Mouse (Mus musculus): ENCODE measurements at regions not wholly inside any gene's neighbourhood (a gene's known extent, or its start where the extent isn't known, plus 50 kb on each side); places are given as distances from the start of the nearest gene placed in this dataset.

DNA sequence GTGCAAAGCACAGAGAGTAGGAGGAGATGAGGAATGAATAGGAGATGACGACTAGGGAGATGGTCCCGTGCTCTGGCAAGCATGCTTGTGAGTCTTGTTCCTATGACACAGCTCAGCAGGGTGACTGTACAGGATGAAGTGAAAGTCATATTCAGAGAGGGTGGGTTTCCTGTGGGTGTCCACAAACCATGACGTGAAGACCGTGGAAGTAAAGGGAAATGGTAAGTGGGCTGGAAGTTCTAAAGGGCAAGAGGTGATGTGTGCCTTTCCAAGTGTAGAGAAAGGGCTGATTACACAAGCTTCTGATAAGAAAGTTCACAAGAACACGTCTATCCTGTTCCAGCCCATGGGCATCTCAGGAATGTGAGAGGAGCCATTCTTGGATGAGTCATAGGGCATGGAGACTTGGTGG is 138.0 kb upstream of the Foxa2 start:
- Histone ChIP-seq H3K9ac (ENCODE audit: low read depth, low read length) (no peak overlapping the region), H3K36me3 (ENCODE audit: control insufficient read depth, insufficient read depth, low read length) (no peaks in the 10 kb centered on the region), H3K27me3 (replicated peaks; ENCODE audit: control insufficient read depth, insufficient read depth, low read length) (no peaks in the 10 kb centered on the region), H3K4me3 (ENCODE audit: low read length) (no peak overlapping the region), H3K27ac (ENCODE audit: low read depth, low read length) (no peak overlapping the region), H3K4me2 (ENCODE audit: low read length) (no peak overlapping the region), H3K9me3 (ENCODE audit: control insufficient read depth, low read length) (no peaks in the 10 kb centered on the region), H3K4me1 (ENCODE audit: control insufficient read depth, insufficient read depth, low read depth, low read length) (no peaks in the 10 kb centered on the region)
- ATAC-seq = no peak
- 83% methylated on average over 5 of the region's 5 CpGs for WGBS

DNA sequence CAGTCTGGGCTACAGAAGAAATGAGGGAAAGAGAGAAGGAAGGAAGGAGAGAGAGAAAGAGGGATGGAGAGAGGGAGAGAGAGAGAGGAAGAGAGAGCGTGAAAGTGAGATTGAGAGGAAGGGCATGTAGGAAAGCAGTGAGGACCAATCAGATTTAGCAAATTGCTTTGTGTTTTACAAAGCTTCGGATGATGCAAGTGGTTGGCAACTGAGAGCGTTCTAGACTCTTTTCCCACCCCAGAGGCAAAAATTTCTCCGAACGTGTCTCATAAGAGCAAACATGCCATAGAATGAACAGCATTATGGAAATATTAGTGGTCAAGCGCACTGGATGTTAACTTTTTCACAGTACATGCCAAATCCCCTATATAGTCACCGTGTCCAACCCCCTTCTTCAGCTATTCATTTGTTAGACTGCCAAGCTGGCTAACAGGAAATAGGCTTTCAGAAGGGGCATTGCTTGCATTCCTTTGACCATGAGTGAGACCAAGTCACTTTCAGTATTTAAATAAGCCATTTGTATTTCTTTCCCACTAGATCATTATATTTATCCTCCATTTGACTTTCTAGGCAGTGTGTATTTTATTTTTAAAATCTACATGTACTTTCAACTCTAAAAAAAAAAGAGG is 139.7 kb upstream of the Foxa2 start:
- Histone ChIP-seq H3K27ac (ENCODE audit: low read depth, low read length) (no peak overlapping the region), H3K4me1 (ENCODE audit: control insufficient read depth, insufficient read depth, low read depth, low read length) (no peaks in the 10 kb centered on the region), H3K36me3 (ENCODE audit: control insufficient read depth, insufficient read depth, low read length) (no peaks in the 10 kb centered on the region), H3K4me2 (ENCODE audit: low read length) (no peak overlapping the region), H3K27me3 (replicated peaks; ENCODE audit: control insufficient read depth, insufficient read depth, low read length) (no peaks in the 10 kb centered on the region), H3K9me3 (ENCODE audit: control insufficient read depth, low read length) (no peaks in the 10 kb centered on the region), H3K9ac (ENCODE audit: low read depth, low read length) (no peak overlapping the region), H3K4me3 (ENCODE audit: low read length) (no peak overlapping the region)
- no peak for ATAC-seq
- WGBS = 89% methylated on average over 7 of the region's 7 CpGs

DNA sequence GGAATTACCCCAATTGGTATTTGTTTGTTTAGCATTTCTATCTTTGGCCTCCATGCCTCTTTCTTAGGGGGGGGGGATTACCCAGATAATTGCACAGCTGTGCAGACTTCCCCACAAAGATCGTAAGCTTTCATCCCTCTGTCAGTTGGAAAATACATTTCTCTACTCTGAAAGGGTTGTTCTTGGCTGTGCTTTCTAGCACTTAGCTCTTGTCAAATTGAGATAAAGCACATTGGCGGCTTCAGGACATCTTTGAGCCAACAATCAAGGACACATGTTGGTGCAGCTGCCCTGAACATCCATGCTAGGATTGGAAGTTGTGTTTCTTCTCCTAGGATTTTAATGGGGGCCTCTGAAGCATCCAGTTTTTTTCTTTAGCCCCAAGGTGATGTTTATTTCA is 142.1 kb upstream of the Foxa2 start:
- H3K4me3 ChIP-seq (ENCODE audit: low read length) = no peak overlapping the region
- H3K36me3 ChIP-seq (ENCODE audit: control insufficient read depth, insufficient read depth, low read length) = no peaks in the 10 kb centered on the region
- no peak overlapping the region for H3K4me2 ChIP-seq (ENCODE audit: low read length)
- no peak overlapping the region for H3K9ac ChIP-seq (ENCODE audit: low read depth, low read length)
- ATAC-seq = no peak
- no peaks in the 10 kb centered on the region for H3K9me3 ChIP-seq (ENCODE audit: control insufficient read depth, low read length)
- 72% methylated on average over 2 of the region's 2 CpGs for WGBS
- no peaks in the 10 kb centered on the region for H3K27me3 ChIP-seq (replicated peaks; ENCODE audit: control insufficient read depth, insufficient read depth, low read length)
- no peaks in the 10 kb centered on the region for H3K4me1 ChIP-seq (ENCODE audit: control insufficient read depth, insufficient read depth, low read depth, low read length)
- no peak overlapping the region for H3K27ac ChIP-seq (ENCODE audit: low read depth, low read length)

DNA sequence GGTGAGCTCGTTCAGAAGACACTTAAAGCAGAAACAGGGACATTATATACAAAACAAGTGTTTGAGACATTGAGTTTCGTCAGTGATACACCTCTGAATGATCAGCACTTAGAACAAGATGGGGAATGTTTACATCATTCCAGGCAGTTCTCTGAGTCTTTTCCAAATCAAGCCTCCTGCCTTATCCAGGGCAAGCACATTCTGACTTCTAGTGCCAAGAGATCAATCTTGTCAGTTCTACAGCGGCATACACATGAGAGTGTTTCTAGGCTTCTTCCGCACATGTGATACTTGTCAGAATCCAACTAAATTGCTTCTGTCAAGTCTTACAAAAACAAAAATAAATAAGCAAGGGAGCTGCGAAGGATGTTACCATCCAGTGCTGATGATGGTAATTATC is 142.5 kb upstream of the Foxa2 start:
- Histone ChIP-seq H3K27ac (ENCODE audit: low read depth, low read length) (no peak overlapping the region), H3K36me3 (ENCODE audit: control insufficient read depth, insufficient read depth, low read length) (no peaks in the 10 kb centered on the region), H3K9ac (ENCODE audit: low read depth, low read length) (no peak overlapping the region), H3K4me2 (ENCODE audit: low read length) (no peak overlapping the region), H3K4me3 (ENCODE audit: low read length) (no peak overlapping the region), H3K27me3 (replicated peaks; ENCODE audit: control insufficient read depth, insufficient read depth, low read length) (no peaks in the 10 kb centered on the region), H3K9me3 (ENCODE audit: control insufficient read depth, low read length) (no peaks in the 10 kb centered on the region), H3K4me1 (ENCODE audit: control insufficient read depth, insufficient read depth, low read depth, low read length) (no peaks in the 10 kb centered on the region)
- no peak for ATAC-seq
- 70% methylated on average over 5 of the region's 5 CpGs for WGBS

DNA sequence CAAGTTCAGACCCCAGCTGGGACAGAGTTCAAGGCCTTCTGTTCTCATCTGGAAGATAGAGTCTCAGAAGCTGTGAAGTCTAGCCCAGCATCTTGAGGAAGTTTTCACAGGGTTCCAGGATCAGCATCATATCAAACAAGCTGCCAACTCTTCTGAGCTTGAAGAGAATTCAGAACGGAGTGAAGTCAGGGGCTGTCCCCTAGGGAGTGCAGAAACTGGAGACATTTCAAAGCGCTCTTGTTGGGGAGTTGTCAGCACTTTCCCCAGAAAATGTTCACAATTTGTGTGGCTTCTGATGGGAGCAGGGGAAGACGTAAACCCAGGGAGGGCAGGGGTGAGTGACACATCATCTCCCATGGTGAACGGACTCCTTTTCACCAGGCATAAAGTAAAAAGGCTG is 146.2 kb upstream of the Foxa2 start:
- 62% methylated on average over 4 of the region's 4 CpGs for WGBS
- no peak overlapping the region for H3K4me3 ChIP-seq (ENCODE audit: low read length)
- H3K27ac ChIP-seq (ENCODE audit: low read depth, low read length) = no peak overlapping the region
- no peaks in the 10 kb centered on the region for H3K36me3 ChIP-seq (ENCODE audit: control insufficient read depth, insufficient read depth, low read length)
- H3K27me3 ChIP-seq (replicated peaks; ENCODE audit: control insufficient read depth, insufficient read depth, low read length) = no peaks in the 10 kb centered on the region
- ATAC-seq = no peak
- no peak overlapping the region for H3K4me2 ChIP-seq (ENCODE audit: low read length)
- H3K4me1 ChIP-seq (ENCODE audit: control insufficient read depth, insufficient read depth, low read depth, low read length) = no peaks in the 10 kb centered on the region
- H3K9me3 ChIP-seq (ENCODE audit: control insufficient read depth, low read length) = no peaks in the 10 kb centered on the region
- no peak overlapping the region for H3K9ac ChIP-seq (ENCODE audit: low read depth, low read length)

DNA sequence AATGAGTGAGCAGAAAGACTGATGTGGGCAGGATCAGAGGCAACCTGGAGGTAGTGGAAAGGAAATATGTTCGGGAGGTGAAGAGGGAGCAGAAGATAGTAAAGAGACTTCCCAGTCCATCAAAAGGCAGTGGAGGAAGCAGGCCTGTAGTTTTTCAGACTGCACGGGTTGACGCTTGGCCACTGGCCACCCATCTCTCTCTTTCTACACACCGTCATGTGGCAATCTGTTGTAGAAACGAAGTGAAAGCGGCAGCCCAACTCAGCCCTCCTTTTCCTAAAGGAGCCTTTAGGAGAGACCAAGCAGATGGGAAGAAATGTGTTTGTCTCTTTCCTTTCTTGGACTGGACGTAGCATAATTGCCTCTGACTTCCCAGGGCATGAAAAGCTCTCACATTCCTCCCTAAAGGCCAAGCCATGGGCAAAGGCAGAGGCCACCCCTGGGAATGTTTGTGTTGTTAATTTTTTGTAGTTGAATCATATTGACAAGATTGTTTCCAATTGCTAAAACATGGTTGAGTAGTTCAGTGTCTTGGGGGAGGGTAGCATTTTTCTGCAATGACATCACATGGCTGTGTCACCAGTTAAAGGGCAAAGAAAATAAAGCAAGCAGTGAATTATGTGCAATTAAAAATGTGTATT is 150.7 kb upstream of the Foxa2 start:
- ATAC-seq = no peak
- H3K9ac ChIP-seq (ENCODE audit: low read depth, low read length) = no peak overlapping the region
- H3K36me3 ChIP-seq (ENCODE audit: control insufficient read depth, insufficient read depth, low read length) = no peaks in the 10 kb centered on the region
- no peaks in the 10 kb centered on the region for H3K9me3 ChIP-seq (ENCODE audit: control insufficient read depth, low read length)
- H3K27ac ChIP-seq (ENCODE audit: low read depth, low read length) = no peak overlapping the region
- H3K4me2 ChIP-seq (ENCODE audit: low read length) = no peak overlapping the region
- no peaks in the 10 kb centered on the region for H3K4me1 ChIP-seq (ENCODE audit: control insufficient read depth, insufficient read depth, low read depth, low read length)
- no peaks in the 10 kb centered on the region for H3K27me3 ChIP-seq (replicated peaks; ENCODE audit: control insufficient read depth, insufficient read depth, low read length)
- WGBS = 73% methylated on average over 7 of the region's 7 CpGs
- H3K4me3 ChIP-seq (ENCODE audit: low read length) = no peak overlapping the region

DNA sequence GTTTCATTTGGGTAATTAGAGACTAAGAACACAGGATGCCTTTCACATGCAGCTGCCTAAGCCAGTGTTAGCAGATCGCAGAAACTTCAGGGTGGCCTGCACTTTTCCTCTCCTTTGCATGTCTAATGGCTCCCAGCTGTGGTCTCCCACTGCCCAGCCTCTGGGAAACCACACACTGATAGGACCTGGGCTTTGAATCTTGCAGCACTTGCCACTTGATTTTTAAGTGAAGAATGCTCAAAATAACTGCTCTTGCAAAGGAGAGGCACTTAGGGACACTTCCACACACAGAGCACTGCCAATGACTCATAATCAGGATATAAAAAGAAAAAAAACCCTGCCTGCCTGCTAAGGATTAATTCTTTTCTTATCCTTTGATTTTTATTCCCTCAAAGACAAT is 159.9 kb upstream of the Foxa2 start:
- H3K27ac ChIP-seq (ENCODE audit: low read depth, low read length) = no peak overlapping the region
- ATAC-seq = no peak
- H3K36me3 ChIP-seq (ENCODE audit: control insufficient read depth, insufficient read depth, low read length) = no peaks in the 10 kb centered on the region
- H3K4me1 ChIP-seq (ENCODE audit: control insufficient read depth, insufficient read depth, low read depth, low read length) = no peaks in the 10 kb centered on the region
- no peaks in the 10 kb centered on the region for H3K27me3 ChIP-seq (replicated peaks; ENCODE audit: control insufficient read depth, insufficient read depth, low read length)
- WGBS = 8% methylated on average over 1 of the region's 1 CpGs
- H3K4me3 ChIP-seq (ENCODE audit: low read length) = no peak overlapping the region
- H3K4me2 ChIP-seq (ENCODE audit: low read length) = no peak overlapping the region
- H3K9me3 ChIP-seq (ENCODE audit: control insufficient read depth, low read length) = no peaks in the 10 kb centered on the region
- no peak overlapping the region for H3K9ac ChIP-seq (ENCODE audit: low read depth, low read length)

DNA sequence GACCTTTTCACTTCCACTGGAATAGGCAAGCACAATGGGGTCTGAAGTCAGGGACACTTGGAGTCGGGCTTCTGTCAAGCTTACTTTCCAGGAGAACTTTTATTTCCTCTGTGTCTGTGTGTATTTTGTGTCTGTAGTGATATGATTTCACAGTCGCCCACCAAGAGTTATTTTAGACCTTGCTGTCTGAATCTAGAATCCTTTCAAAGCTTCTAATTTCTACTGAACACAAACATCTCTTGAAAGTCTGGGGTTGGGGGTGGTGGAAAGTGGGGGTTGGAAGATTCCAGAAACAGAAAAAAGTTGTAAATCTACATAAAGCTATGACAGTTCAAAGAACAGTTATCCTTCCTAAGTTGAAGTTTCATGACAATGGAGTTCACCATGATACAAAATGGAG is 164.0 kb upstream of the Foxa2 start:
- Histone ChIP-seq H3K4me3 (ENCODE audit: low read length) (no peak overlapping the region), H3K36me3 (ENCODE audit: control insufficient read depth, insufficient read depth, low read length) (no peaks in the 10 kb centered on the region), H3K4me2 (ENCODE audit: low read length) (no peak overlapping the region), H3K4me1 (ENCODE audit: control insufficient read depth, insufficient read depth, low read depth, low read length) (no peaks in the 10 kb centered on the region), H3K27me3 (replicated peaks; ENCODE audit: control insufficient read depth, insufficient read depth, low read length) (no peaks in the 10 kb centered on the region), H3K9ac (ENCODE audit: low read depth, low read length) (no peak overlapping the region), H3K27ac (ENCODE audit: low read depth, low read length) (no peak overlapping the region), H3K9me3 (ENCODE audit: control insufficient read depth, low read length) (no peaks in the 10 kb centered on the region)
- ATAC-seq = no peak
- 71% methylated on average over 2 of the region's 2 CpGs for WGBS

DNA sequence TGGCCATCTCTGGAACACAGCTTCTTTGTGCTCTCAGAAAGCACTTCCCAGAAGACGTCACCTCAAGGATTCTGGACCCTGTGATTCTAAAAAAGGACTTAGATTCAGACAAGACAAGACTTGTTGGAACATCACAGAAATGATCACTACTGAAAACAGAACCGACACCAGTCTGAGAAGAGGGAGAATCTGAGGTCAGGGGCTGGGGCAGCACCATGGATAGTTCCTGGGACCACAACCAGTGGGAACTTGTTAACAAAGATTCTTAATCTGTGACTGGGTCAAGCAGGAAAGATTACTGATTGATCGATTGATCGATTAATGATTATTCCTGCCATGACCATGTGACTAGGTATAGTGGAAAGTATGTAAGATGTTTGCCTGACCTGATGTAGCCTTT is 170.4 kb upstream of the Foxa2 start:
- Histone ChIP-seq H3K4me3 (ENCODE audit: low read length) (no peak overlapping the region), H3K9me3 (ENCODE audit: control insufficient read depth, low read length) (no peaks in the 10 kb centered on the region), H3K36me3 (ENCODE audit: control insufficient read depth, insufficient read depth, low read length) (no peaks in the 10 kb centered on the region), H3K4me1 (ENCODE audit: control insufficient read depth, insufficient read depth, low read depth, low read length) (no peaks in the 10 kb centered on the region), H3K27me3 (replicated peaks; ENCODE audit: control insufficient read depth, insufficient read depth, low read length) (no peaks in the 10 kb centered on the region), H3K9ac (ENCODE audit: low read depth, low read length) (no peak overlapping the region), H3K4me2 (ENCODE audit: low read length) (no peak overlapping the region), H3K27ac (ENCODE audit: low read depth, low read length) (no peak overlapping the region)
- ATAC-seq = no peak
- WGBS = 82% methylated on average over 4 of the region's 4 CpGs

Data from hindbrain, embryonic 16.5 days (tissue).